Mouse (Mus musculus) large intestine, adult 2 months (tissue): ENCODE measurements around the gene Gpx4. TPM values are rescaled to one million over a fixed set of nuclear protein-coding genes. Genes with fewer than 3 reads are reported as not detected.

Source experiments
- DNase-seq: peaks from one replicate; pipeline ENCODE4 v3.0.0-alpha.2; 2012; ENCODE audit warnings: low read depth, low spot score
- WGBS: fragments of 180-500 bp; shearing (Covaris S2); methylation state at CpG from one replicate; pipeline ENCODE4 v1.1.7; 2018; 5-methylcytosine and 5-hydroxymethylcytosine counted together
- polyA plus RNA-seq: library from polyadenylated mRNA; depleted of rRNA; stranded (reverse); fragments of >200 nt; gene quantifications from 2 replicates; pipeline ENCODE4 v1.2.3, GENCODE M21; 2012; rRNA removed

The Gpx4 gene
- 282 and 473 TPM in 2 replicates for polyA plus RNA-seq

DNA sequence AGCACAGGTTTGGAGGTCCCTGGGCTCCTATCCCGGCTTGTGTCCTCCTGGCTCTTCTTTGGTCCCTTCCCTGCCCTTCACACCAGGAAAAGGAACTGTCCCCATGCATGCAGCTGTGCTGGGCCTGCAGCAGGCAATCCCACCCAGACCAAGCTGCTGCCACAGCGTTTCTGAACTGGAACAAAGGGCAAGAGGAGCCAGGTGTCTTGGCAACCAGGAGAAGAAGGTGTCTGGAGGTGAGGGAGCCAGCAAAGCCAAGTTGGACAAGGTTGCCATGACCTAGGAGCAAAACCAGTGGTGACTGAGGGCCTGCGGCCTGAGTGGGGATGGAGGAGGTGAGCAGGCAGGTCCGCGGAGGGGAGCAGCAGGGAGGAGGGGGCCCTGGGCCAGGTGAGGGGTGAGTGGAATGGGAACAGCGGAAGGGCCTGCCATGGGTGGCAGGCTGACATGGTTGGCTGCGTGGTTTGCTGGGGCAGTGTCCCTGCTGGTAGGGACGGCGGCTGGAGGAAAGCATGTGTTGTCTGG lies at the start of gene Gpx4:
Gene Gpx4, plus strand, starts transcription at position 126 of the 525 bp plus-strand sequence.
- DNase-seq: no peak
- WGBS: 69% methylated on average over 9 of the region's 9 CpGs

DNA sequence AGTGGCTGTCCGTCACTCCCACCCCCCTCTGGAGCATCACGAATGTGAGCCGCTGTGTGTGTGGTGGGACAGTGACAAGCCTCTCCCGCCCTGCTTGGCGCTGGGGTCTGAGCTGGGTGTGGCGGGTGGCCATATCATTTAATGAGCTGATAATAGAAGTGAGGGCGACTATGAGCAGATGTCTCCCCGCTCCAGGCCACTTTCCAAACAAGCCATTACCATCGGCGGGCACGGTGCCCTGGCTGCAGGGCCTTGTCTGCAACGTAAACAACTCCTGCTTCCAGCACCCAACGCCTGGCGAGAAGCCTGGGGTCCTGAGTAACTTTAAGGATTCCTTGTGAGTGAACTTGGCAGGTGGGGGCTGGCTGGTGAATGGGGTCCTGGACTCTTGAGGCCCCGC lies 49.1 kb upstream of the Gpx4 start:
- no peak for DNase-seq
- 24% methylated on average over 15 of the region's 15 CpGs for WGBS

DNA sequence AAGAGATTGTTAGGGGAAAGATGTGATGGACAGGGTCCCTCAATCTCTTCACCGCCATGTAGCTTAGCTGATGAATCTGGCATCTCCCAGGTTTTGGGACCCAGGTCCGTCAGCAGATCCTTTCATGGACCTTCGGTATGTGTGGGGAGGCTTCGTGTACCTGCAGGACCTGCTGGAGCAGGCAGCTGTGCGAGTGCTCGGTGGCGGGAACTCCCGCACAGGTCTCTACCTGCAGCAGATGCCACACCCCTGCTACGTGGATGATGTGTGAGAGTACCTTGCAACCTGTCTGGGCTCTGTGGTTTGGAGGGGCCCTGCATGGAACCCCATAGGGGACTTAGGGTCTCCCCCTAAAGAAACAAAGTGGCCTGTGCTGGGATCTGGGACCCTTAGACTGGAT lies 45.0 kb upstream of the Gpx4 start:
- DNase-seq: no peak
- WGBS: 84% methylated on average over 9 of the region's 9 CpGs

DNA sequence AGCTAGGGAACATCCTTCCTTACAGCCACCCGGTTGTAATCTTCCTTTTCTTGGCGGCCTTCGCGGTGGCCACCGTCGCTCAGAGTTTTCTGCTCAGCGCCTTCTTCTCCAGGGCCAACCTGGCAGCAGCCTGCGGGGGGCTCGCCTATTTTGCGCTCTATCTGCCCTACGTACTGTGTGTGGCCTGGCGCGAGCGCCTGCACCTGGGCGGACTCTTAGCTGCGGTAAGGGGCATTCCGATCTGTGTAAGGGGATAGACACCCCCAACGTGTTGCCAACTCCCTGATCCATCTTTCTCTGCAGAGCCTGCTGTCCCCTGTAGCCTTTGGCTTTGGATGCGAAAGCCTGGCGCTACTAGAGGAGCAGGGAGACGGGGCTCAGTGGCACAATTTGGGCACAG lies 44.1 kb upstream of the Gpx4 start:
- WGBS: 83% methylated on average over 21 of the region's 21 CpGs
- DNase-seq: no peak

GRCm38 (mm10) chr10:80003374-80004232 lies 43.4 kb upstream of the Gpx4 start:
- 57% methylated on average over 9 of the region's 9 CpGs for WGBS
- no peak for DNase-seq

DNA sequence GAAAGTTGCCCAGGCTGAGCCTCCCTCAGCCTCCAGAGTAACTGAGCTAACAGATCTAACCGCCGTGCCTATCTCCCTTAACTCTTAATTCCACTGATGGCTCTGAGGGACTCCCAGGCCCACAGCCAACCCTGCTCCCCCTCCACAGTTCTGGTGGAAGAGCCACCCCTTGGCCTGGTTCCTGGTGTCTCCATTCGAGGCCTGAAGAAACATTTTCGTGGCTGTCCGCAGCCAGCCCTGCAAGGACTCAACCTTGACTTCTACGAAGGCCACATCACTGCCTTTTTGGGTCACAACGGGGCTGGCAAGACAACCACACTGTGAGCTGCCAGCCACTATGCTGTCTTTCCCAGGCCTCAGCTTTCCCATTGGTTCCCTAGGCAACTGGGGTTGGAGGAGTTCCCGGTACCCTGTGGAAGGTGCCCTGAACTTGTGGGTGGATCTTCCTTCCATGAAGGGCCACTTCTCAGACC lies 42.7 kb upstream of the Gpx4 start:
- WGBS: 83% methylated on average over 8 of the region's 8 CpGs
- DNase-seq: no peak

DNA sequence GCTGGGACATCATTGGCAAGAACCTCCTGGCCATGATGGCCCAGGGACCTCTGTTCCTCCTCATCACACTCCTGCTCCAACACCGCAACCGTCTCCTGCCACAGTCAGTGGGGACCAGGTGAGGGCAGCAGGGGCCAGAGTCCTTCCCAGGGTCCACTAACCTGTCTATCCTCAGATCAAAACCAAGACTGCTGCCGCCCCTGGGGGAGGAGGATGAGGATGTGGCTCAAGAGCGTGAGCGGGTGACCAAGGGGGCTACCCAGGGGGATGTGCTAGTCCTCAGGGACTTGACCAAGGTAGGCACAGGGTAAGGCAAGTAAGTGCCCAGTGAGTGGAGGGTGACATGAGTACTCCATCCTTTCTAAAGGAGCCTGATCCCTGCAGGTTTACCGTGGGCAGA lies 35.2 kb upstream of the Gpx4 start:
- DNase-seq: no peak
- 95% methylated on average over 6 of the region's 6 CpGs for WGBS

- WGBS: 80% methylated on average over 25 of the region's 25 CpGs
Measured at GRCm38 (mm10) chr10:80013609-80014008, 33.4 kb upstream of the Gpx4 start.

GRCm38 (mm10) chr10:80014484-80015290 lies 32.3 kb upstream of the Gpx4 start:
- WGBS: 27% methylated on average over 28 of the region's 28 CpGs

More at GRCm38 (mm10) chr10:80013609-80014008, 33.4 kb upstream of the Gpx4 start:
- DNase-seq: no peak

GRCm38 (mm10) chr10:80015583-80015982 lies 31.4 kb upstream of the Gpx4 start:
- DNase-seq: no peak
- 84% methylated on average over 10 of the region's 10 CpGs for WGBS

More at GRCm38 (mm10) chr10:80014484-80015290, 32.3 kb upstream of the Gpx4 start:
- peak; percentile 89 for DNase-seq

DNA sequence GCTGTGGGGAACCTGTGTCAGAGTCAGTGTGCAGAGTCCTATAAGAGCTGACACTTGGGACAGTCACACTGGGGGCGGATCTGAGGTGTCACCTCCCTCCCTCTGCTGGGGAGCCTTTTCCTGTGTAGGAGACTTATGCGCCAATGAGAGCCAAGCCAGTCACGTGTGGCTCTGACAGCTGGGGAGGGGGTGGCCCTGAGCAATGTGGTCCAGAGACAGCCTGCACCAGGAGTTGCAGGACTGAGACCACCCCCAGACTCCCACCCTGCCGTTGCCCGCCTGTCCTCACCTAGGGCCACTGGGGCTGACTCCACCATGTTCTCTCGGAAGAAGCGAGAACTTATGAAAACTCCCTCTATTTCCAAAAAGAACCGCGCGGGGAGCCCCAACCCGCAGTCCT lies 30.5 kb upstream of the Gpx4 start, which contains the start of gene Arhgap45:
Gene Arhgap45, plus strand, starts transcription at position 143 of the 400 bp plus-strand sequence.
- 78% methylated on average over 11 of the region's 11 CpGs for WGBS
- DNase-seq: no peak

DNA sequence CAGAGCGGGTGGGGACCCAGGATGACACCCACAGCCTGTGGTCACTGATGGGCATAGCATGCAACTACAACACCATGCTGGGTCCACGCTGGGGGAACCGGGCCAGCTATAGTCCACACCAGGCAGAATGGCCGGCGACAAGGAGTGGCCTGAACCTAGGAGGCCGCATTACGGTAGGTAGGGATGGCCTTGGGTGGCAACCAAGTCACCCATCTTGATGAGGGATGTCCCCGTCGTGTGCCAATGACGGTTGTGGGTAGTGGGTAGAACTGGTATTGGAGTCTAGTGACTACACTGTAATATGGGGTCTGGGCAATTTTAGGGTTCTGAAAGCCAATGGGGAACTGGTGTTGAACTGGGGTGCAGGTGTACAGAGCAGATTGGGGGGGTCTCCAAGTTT lies 30.0 kb upstream of the Gpx4 start:
- DNase-seq: no peak
- WGBS: 77% methylated on average over 10 of the region's 10 CpGs

GRCm38 (mm10) chr10:80017361-80017760 lies 29.6 kb upstream of the Gpx4 start:
- 44% methylated on average over 3 of the region's 3 CpGs for WGBS
- no peak for DNase-seq

DNA sequence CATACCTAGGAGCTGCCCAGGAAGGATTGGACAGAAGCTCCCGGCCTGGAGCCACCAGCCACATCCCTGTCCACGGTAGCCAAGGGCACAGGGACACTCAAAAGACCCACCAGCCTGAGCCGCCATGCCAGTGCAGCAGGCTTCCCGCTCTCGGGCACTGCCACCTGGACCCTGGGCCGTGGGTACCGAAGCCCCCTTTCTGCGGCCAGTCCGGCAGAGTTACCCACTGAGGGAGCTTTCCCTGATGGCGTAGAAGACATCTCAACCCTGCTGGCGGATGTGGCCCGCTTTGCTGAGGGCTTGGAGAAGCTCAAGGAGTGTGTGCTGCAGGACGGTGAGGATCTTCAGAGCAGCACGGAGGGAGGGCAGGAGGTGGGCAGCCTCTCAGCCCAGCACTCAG lies 29.2 kb upstream of the Gpx4 start:
- WGBS: 80% methylated on average over 14 of the region's 14 CpGs
- no peak for DNase-seq

DNA sequence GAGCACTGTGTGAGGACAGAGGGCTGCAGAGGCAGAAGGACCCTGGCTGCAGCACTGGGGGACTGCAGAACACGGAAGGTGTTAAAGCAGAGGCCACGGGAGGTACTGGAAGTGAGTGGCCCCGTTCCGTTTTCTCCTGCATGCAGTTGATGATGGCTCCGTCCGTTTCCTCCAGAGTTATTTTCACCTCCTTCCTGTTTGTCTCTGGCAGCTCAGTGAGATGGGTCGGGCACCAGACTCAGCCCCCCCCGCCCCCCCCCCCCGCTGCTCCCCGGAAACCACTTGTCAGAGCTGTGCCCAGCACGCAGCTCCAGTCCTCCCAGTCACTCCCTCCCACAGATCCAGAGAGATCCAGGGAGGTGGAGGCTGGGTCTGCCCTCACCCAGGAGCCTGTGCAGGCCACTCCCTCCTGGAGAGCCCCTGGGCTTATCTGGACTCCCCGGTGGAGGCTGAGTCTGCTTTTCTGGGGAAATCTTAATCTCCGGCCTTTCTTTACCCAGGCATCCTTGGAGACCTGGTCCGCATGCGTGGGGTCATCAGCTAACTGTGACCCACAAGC lies 28.1 kb upstream of the Gpx4 start:
- DNase-seq: no peak

GRCm38 (mm10) chr10:80019471-80020131 lies 27.4 kb upstream of the Gpx4 start:
- no peak for DNase-seq
- WGBS: 57% methylated on average over 20 of the region's 20 CpGs

More for the DNA sequence above, 28.1 kb upstream of the Gpx4 start:
- WGBS: 21% methylated on average over 14 of the region's 15 CpGs

DNA sequence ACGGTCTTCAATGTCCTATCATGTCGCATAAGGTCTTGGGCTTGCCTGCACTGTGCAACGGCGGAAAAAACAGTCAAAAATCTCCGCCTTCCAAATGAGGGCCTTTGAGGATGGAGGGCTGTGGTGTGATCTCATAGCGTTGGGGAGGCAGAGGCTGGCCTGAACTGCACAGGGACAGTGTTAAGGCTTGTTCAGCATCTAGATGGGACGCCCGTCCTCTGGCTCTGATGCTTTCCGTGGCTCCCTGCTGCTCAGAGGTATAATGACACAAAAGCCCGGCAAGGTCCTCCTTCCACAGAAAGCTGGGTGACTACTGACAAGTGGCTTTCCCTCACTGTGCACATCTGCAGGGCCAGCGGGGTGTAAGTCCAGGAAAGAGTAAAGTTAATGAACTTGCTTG lies 26.8 kb upstream of the Gpx4 start:
- WGBS: 68% methylated on average over 11 of the region's 11 CpGs
- no peak for DNase-seq

DNA sequence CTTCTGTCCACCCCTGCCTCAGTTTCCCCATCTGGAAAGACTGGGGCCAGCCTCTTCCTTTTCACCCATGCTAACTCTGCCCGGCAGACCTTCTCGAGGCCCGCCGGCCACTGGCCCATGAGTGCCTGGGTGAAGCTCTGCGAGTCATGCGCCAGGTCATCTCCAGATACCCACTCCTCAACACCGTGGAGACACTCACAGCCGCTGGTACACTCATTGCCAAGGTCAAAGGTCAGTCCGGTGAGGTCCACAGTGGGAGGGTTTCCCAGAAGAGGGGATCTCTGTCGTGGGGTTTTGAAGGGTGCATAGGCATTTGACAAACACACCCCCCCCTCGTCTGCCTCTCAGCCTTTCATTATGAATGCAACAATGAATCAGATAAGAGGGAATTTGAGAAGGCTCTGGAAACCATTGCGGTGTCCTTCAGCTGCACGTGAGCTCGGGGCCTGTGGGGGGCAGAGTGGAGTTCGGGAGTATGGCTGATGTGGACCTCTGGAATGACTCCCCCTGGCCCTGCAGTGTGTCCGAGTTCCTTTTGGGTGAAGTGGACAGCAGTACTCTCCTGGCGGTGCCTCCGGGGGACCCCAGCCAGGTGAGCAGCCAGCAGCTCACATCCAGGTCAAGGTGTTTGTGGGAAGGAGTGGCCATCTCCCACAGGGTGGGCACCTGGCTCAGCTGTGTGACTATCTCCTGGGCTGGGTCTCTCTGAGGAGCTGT lies 26.2 kb upstream of the Gpx4 start:
- no peak for DNase-seq
- WGBS: 77% methylated on average over 18 of the region's 18 CpGs

DNA sequence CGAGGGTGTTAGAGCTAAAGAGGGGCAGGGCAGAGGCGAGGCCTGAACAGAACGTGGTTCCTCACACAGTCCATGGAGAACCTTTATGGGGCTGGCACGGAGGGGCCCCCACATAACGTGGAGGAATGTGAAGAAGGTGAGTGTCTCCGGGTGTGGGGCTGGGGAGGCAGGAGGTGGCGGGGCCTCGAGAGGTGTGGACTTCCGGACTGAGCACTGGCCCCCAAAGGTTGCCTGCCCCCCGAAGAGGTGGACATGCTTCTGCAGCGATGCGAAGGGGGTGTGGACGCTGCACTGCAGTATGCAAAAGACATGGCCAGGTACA lies 25.7 kb upstream of the Gpx4 start:
- WGBS: 60% methylated on average over 13 of the region's 13 CpGs
- DNase-seq: no peak
